Mouse (Mus musculus): Measurements from ENCODE around the gene Tns1. TPM values are rescaled to one million over a fixed set of nuclear protein-coding genes. Genes with fewer than 3 reads are reported as not detected.

Gene Tns1
- polyA plus RNA-seq, 1 experiment from 2014 or later, result 16.5 TPM

DNA sequence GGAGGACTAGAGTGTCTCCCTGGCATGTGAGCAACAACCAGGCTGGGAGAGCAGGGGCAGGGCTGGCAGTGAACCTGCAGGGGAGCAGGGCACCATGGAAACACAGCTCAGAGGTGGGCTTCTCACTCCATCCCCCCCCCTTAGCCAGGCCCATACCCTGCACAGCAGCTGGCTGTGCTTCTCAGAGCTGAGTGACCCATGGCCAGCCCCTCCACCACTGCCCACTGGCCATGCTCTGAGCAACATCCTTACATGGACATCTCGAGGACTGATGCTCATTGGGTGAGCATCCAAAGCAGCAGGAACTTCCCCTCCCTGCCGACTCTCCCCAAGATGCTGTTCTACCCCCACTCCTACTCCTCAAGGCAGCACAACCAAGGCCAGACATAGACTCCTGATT lies 72.9 kb downstream of the Tns1 start:
- no peak overlapping the region for H3K9ac ChIP-seq
- no peaks in the 10 kb centered on the region for H3K36me3 ChIP-seq
- no peak overlapping the region for H3K27ac ChIP-seq
- 0 out of 2 replicates have a peak, but pooled peaks cover 9% of the 10 kb centered on the region for H3K4me1 ChIP-seq
- H3K9me3 ChIP-seq, result no peaks in the 10 kb centered on the region
- WGBS, result 53% methylated on average over 2 of the region's 2 CpGs
- H3K27me3 ChIP-seq (replicated peaks), result no peaks in the 10 kb centered on the region
- no peak for ATAC-seq (ENCODE audit: low FRiP score, low read depth)
- H3K4me2 ChIP-seq (replicated peaks), result no peak overlapping the region
- no peak overlapping the region for H3K4me3 ChIP-seq

DNA sequence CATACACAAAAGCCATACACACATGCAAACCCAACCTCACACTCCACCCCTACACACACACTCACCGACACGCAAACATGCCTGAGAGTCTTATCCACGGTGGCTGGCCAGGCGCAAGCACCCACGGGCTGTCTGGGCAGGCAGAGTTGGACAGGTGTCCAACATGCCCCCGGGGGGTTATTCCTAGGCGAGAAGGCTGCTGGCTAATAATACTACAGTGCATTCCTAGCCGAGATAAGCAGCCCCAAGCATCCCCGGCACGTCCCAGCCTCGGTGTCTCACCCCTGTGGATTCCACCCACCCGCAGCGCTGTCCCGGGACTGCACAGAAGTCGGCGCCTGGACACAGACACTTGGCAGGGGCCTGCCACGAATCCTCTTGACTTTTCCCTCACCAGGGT lies 74.8 kb downstream of the Tns1 start:
- no peak overlapping the region for H3K27ac ChIP-seq
- H3K9ac ChIP-seq, result no peak overlapping the region
- 88% methylated on average over 17 of the region's 17 CpGs for WGBS
- no peak overlapping the region for H3K4me2 ChIP-seq (replicated peaks)
- no peaks in the 10 kb centered on the region for H3K36me3 ChIP-seq
- no peak for ATAC-seq (ENCODE audit: low FRiP score, low read depth)
- 0 out of 2 replicates have a peak, but pooled peaks cover 6% of the 10 kb centered on the region for H3K4me1 ChIP-seq
- no peaks in the 10 kb centered on the region for H3K27me3 ChIP-seq (replicated peaks)
- H3K9me3 ChIP-seq, result no peaks in the 10 kb centered on the region
- H3K4me3 ChIP-seq, result no peak overlapping the region

DNA sequence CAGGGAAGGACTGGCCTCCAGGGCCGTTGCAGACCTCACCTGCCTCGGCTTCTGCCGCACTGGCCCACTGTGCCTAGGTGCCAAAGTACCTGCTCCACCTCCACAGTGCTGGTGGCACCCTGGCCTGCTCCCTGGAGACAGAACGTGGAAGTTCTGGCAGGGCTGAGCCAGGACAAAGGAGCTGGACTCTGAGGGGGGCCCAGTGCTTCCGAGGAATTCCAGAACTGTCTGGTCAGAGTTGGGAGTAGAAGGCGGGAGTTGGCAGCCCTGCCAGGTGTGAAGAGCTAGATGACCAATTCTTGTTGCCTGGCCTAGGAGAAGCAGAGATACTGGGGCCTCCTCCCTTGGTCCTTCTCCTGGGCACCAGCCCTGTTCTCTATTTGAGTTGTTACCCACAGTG lies 76.5 kb downstream of the Tns1 start:
- H3K4me3 ChIP-seq, result no peak overlapping the region
- no peaks in the 10 kb centered on the region for H3K36me3 ChIP-seq
- 76% methylated on average over 6 of the region's 6 CpGs for WGBS
- H3K27me3 ChIP-seq (replicated peaks), result no peaks in the 10 kb centered on the region
- no peaks in the 10 kb centered on the region for H3K9me3 ChIP-seq
- peaks cover 12% of the 10 kb centered on the region for H3K4me1 ChIP-seq
- H3K4me2 ChIP-seq (replicated peaks), result no peak overlapping the region
- no peak overlapping the region for H3K9ac ChIP-seq
- no peak overlapping the region for H3K27ac ChIP-seq
- no peak for ATAC-seq (ENCODE audit: low FRiP score, low read depth)

DNA sequence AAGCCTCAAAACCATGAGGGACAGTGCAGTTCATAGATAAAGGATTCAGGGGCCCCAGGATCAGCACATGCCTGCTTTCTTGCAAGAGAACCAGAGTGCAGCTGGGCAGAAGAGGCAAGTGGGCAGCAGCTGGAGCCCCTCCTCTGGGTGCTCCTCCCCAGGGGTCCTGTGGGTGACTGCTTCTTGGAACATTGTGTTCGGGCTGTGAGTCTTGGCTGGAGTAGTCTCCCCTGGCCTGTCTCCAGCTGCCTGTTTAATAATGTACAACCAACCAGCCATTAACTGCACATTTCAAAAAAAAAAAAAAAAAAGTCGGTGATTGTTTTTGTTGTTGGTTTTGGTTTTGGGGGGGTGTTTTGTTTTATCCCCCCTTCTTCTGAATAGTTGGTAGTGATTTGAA lies 76.9 kb downstream of the Tns1 start:
- Histone ChIP-seq H3K4me1 (peaks cover 16% of the 10 kb centered on the region), H3K36me3 (no peaks in the 10 kb centered on the region), H3K9me3 (no peaks in the 10 kb centered on the region), H3K4me3 (no peak overlapping the region), H3K27me3 (replicated peaks) (no peaks in the 10 kb centered on the region), H3K27ac (no peak overlapping the region), H3K9ac (no peak overlapping the region), H3K4me2 (replicated peaks) (no peak overlapping the region)
- no peak for ATAC-seq (ENCODE audit: low FRiP score, low read depth)
- WGBS, result 83% methylated on average over 2 of the region's 2 CpGs

DNA sequence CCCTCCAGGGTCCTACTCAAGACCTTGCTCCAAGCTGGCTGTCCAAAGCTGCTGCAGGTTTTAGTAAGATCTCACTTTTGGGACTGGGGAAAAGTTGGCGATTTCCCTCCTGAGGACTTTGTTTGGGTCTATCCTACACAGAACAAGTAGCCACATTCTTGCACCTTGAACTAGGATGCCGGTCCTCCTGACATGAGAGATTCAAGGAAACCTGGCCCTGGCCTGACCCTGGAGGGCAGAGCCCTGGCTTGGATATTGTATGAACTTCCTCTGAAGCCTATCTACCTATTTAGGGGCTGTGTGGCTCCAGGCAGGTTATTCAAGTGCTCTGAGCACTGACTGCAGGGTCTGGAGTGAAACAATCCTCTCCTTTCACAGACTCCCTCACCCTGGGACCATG lies 79.2 kb downstream of the Tns1 start:
- H3K4me3 ChIP-seq, result no peak overlapping the region
- no peak for ATAC-seq (ENCODE audit: low FRiP score, low read depth)
- H3K27ac ChIP-seq, result no peak overlapping the region
- H3K9ac ChIP-seq, result no peak overlapping the region
- no peak overlapping the region for H3K4me2 ChIP-seq (replicated peaks)
- H3K4me1 ChIP-seq, result peaks cover 34% of the 10 kb centered on the region
- no peaks in the 10 kb centered on the region for H3K36me3 ChIP-seq
- no peaks in the 10 kb centered on the region for H3K27me3 ChIP-seq (replicated peaks)
- 90% methylated on average over 2 of the region's 2 CpGs for WGBS
- H3K9me3 ChIP-seq, result no peaks in the 10 kb centered on the region

DNA sequence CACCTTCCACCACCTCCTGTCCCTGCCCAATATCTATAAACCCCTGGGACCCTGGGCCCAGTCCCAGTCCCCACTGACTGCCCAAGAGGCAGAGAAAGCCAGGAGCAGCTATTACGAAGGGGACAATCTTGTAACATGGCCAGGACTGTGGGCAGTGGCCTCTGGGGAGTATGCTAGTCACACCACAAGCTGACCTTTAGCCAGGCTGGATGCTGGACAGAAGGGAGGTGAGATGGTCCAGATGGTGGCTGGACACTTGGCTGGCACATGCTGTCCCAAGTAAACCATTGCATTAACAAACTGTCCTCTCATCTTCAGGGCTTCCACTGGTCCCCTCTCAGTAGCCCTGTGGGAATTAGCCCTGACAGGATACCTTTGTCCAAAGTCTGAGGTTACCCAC lies 79.8 kb downstream of the Tns1 start:
- H3K4me1 ChIP-seq, result peaks cover 34% of the 10 kb centered on the region
- no peak for ATAC-seq (ENCODE audit: low FRiP score, low read depth)
- H3K36me3 ChIP-seq, result no peaks in the 10 kb centered on the region
- 73% methylated on average over 1 of the region's 1 CpGs for WGBS
- H3K27ac ChIP-seq, result no peak overlapping the region
- H3K27me3 ChIP-seq (replicated peaks), result no peaks in the 10 kb centered on the region
- no peak overlapping the region for H3K4me2 ChIP-seq (replicated peaks)
- no peak overlapping the region for H3K4me3 ChIP-seq
- H3K9ac ChIP-seq, result no peak overlapping the region
- no peaks in the 10 kb centered on the region for H3K9me3 ChIP-seq

DNA sequence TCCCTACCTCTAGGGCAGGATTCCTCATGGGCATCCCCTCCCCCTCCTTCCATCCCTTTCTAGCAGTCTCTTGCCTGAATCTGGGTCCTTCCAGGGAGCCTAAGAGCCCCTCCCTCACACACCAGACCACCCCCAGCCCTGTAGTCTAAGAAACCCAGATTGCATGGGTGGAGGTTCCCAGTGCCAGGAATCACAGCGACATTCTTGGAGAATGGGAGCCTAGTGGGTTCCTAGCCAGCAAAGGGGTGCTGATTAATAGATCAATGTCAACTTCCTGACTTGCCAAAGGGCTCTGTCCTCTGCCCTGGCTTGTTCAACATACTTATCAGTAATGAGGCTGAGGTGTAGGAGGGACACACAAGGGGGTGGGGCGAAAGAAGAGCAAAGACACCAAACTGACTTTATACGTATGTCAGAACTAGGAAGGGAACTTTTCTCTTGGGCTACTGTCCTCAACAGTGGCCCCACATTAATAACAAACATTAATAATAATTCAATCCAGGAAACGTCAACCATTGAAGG lies 80.6 kb downstream of the Tns1 start:
- H3K9me3 ChIP-seq, result no peaks in the 10 kb centered on the region
- H3K27me3 ChIP-seq (replicated peaks), result no peaks in the 10 kb centered on the region; the same call in 1 of the 2 replicates
- no peak overlapping the region for H3K4me3 ChIP-seq
- peaks cover 34% of the 10 kb centered on the region for H3K4me1 ChIP-seq
- no peak for ATAC-seq (ENCODE audit: low FRiP score, low read depth)
- no peaks in the 10 kb centered on the region for H3K36me3 ChIP-seq
- H3K4me2 ChIP-seq (replicated peaks), result no peak overlapping the region
- H3K9ac ChIP-seq, result no peak overlapping the region
- no peak overlapping the region for H3K27ac ChIP-seq
- 72% methylated on average over 4 of the region's 4 CpGs for WGBS

DNA sequence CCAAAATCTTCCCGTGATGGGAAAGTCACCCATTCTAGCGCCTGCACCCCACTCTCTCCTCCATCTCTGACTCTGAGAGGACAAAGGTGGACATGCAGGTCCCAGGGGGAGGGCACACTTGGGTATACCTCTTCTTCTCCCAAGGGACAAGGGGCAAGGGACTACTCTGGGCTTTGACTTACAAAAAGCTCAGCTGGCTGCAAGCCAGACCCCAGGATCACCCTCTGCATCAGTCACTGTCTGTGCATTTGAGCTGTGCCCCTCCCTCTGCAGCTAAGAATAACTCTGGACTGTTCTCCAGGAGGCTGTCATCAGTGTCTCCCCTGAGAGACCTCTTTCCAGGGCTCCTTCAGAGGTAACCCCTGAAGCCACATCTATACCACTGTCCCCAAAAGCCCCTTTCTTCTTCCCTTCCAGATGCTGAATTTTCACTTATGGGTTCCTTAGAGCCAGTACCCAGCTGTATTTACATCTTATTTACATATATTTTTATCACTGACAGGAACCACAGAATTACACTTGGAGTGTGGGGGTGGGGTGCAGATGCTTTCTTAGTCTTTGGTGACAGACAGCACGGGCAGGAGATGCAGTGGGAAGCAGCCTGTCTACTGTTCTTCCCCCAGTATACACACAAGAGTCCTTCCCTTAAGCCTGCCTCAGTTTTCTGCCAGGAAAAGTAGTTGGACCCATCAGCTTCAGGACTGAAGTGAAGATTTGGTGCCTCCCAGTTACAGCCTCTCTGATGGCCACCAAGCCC lies 81.4 kb downstream of the Tns1 start:
- Histone ChIP-seq H3K4me1 (peaks cover 34% of the 10 kb centered on the region), H3K27me3 (replicated peaks) (no peaks in the 10 kb centered on the region; the same call in 1 of the 2 replicates), H3K9ac (no peak overlapping the region), H3K4me3 (no peak overlapping the region), H3K27ac (no peak overlapping the region), H3K36me3 (no peaks in the 10 kb centered on the region), H3K9me3 (no peaks in the 10 kb centered on the region), H3K4me2 (replicated peaks) (no peak overlapping the region)
- 69% methylated on average over 3 of the region's 3 CpGs for WGBS
- no peak for ATAC-seq (ENCODE audit: low FRiP score, low read depth)

DNA sequence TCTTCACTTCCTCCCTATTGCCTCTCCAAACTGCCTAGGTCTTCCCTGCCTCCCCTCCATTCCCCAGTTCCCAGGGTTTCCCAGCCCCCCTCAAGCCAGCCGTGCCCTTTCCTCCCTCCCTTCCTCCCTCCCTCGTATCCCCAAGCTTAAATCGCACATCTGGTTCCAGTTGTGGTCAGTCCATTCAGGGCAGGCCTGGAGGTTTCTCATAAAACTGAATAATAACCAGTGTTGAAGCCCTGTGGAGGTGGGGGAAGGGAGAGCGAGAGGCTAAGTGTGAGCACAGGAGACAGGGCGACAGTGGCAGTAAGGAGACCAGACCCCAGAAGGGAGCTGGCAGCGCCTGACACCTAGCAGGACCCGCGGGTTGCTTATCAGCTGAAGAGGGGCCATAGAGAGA lies 82.6 kb downstream of the Tns1 start:
- 41% methylated on average over 8 of the region's 8 CpGs for WGBS
- H3K27ac ChIP-seq, result no peak overlapping the region
- H3K4me2 ChIP-seq (replicated peaks), result no peak overlapping the region
- ATAC-seq (ENCODE audit: low FRiP score, low read depth), result no peak
- H3K4me3 ChIP-seq, result no peak overlapping the region
- no peak overlapping the region for H3K9ac ChIP-seq
- H3K9me3 ChIP-seq, result no peaks in the 10 kb centered on the region
- H3K36me3 ChIP-seq, result no peaks in the 10 kb centered on the region
- peaks cover 6% of the 10 kb centered on the region for H3K27me3 ChIP-seq (replicated peaks)
- H3K4me1 ChIP-seq, result peaks cover 39% of the 10 kb centered on the region

DNA sequence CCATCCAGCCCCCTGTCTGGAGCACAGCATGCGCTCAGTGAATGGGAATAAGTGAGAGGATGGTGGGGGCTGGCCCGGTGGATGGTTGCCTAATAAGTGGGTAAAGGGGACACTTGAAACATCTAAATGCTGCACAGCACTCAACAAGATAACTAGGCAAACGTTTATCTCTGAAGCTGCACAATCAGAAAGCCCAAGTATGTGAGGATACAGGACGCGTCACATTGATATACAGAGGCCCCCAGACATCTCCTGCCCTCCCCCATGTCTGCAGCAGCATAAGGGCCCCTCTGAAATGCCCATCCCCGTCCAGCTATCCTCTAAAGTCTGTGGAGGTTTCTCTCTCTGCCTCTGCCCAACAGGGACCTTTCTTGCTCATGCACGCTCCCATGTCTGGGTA lies 83.1 kb downstream of the Tns1 start:
- Histone ChIP-seq H3K27me3 (replicated peaks) (peaks cover 11% of the 10 kb centered on the region), H3K27ac (no peak overlapping the region), H3K9ac (no peak overlapping the region), H3K4me1 (peaks cover 44% of the 10 kb centered on the region), H3K36me3 (no peaks in the 10 kb centered on the region), H3K9me3 (no peaks in the 10 kb centered on the region), H3K4me3 (no peak overlapping the region), H3K4me2 (replicated peaks) (no peak overlapping the region)
- ATAC-seq (ENCODE audit: low FRiP score, low read depth), result no peak
- 78% methylated on average over 7 of the region's 7 CpGs for WGBS

DNA sequence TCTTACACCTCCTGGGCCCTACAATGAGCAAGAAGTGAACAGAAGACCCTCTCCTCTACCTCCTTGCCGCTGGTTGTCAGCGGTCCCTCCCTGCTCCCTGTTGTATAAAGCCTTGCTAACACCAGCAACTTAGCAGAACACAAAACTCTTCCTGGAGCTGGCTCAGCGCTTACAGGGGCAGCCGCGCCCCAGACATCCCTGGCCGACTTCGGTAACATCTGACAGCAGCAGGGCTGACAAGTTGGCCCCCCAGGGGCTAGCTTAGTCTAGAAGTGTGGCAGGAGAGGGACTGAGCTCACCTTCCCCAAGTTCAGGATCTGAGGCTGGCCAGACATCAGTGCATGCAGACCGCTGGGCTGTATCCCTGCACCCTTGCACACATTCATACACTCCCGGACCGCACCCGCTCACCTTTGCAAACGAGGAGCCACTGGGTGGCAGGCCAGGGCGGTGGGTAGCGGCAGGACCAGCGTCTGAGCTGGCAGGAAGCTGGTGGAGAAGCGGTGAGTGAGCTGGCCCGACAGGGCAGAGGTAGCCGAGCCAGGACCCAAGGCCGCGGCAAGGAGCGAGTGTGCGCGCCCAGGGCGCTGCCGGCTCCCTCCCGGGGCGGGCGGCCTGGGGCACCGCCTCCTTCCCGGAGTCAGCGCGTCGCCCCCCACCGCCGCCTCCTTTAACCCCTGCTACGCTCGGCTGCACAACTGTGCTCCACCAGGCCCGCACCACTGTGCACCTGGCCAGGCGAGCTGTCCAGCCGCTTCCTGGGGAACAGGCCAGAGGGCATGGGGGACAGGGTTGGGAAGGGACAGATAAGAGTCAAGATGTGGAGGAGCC lies 87.5 kb downstream of the Tns1 start:
- peaks cover 27% of the 10 kb centered on the region for H3K4me1 ChIP-seq
- H3K4me2 ChIP-seq (replicated peaks), result peak overlapping the region; percentile 60
- H3K27ac ChIP-seq, result no peak overlapping the region; the same call in 1 of the 2 replicates
- H3K4me3 ChIP-seq, result peak overlapping the region; percentile 28
- no peaks in the 10 kb centered on the region for H3K36me3 ChIP-seq
- ATAC-seq (ENCODE audit: low FRiP score, low read depth), result peak; percentile 48; the same call in 1 of the 2 replicates
- no peaks in the 10 kb centered on the region for H3K9me3 ChIP-seq
- H3K27me3 ChIP-seq (replicated peaks), result peaks cover 17% of the 10 kb centered on the region
- H3K9ac ChIP-seq, result peak overlapping the region; percentile 34; the same call in 1 of the 2 replicates
- 5% methylated on average over 29 of the region's 40 CpGs for WGBS

DNA sequence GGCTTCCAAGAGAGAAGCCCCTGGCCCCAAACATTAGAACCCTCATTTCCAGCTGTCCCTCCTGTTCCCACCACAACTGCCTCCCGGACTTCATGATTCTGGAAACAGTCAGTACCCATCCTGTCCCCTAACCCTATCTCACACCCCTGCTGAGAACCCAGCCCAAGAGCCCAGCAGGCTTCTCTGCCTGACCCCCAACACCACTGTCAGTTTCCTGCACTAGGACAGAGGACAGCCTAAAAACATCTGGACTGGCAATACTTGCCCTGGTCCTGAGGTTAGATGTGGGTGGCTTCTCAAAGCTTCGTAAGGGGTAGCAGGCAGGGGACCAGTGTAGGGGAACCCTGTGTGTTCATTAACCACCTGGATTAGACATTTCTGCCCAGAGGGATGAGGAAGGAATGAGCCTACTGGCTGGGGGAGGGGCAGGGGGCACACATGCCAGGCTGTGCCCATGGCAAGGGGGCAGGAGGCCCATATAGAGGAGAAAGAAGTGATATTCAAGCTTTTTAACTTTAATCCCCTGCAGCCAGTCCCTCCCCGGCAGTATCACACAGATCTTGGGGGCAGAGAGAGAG lies 88.2 kb downstream of the Tns1 start:
- H3K4me2 ChIP-seq (replicated peaks), result peak overlapping the region; percentile 60
- no peak for ATAC-seq (ENCODE audit: low FRiP score, low read depth)
- no peaks in the 10 kb centered on the region for H3K36me3 ChIP-seq
- 50% methylated on average over 3 of the region's 3 CpGs for WGBS
- no peak overlapping the region for H3K4me3 ChIP-seq
- peaks cover 17% of the 10 kb centered on the region for H3K27me3 ChIP-seq (replicated peaks)
- no peak overlapping the region for H3K27ac ChIP-seq
- H3K4me1 ChIP-seq, result peaks cover 27% of the 10 kb centered on the region
- H3K9me3 ChIP-seq, result no peaks in the 10 kb centered on the region
- H3K9ac ChIP-seq, result no peak overlapping the region

Measured in neural tube, embryonic 12.5 days (tissue).